Mouse (Mus musculus): ENCODE measurements around the gene Nsd1. TPM values are rescaled to one million over a fixed set of nuclear protein-coding genes. Genes with fewer than 3 reads are reported as not detected.

Nsd1 gene
- total and polyA plus RNA-seq, 2 experiments from 2014 or later: 48.2 to 104 TPM

GRCm38 (mm10) chr13:55362453-55363060, 153.0 kb downstream of the Nsd1 start, which contains the start of gene Lman2:
Gene Lman2, minus strand, starts transcription at chr13:55362783.
- Histone ChIP-seq H3K4me1 (ENCODE audit: insufficient read depth) (peaks cover 19% of the 10 kb centered on the region), H3K27ac (ENCODE audit: low read depth, low read length) (peak within 1 kb of the TSS; percentile 90), H3K9ac (peak within 1 kb of the TSS; percentile 85), H3K27me3 (ENCODE audit: insufficient read depth, low read length) (peaks cover 7% of the 10 kb centered on the region; the same call in 1 of the 2 replicates), H3K4me3 (ENCODE audit: low read depth, low read length) (peak within 1 kb of the TSS; percentile 99), H3K36me3 (ENCODE audit: insufficient read depth) (peaks cover 23% of the 10 kb centered on the region), H3K9me3 (ENCODE audit: low read length) (no peaks in the 10 kb centered on the region), H3K4me2 (ENCODE audit: low read depth) (peak within 1 kb of the TSS; percentile 87)
- ATAC-seq (peak; percentile 99), DNase-seq (peak; percentile 99)
- TF ChIP-seq CTCF (IDR thresholded peaks at IDR 0.05; ENCODE audit: low read depth): no peak
- 1% methylated on average over 35 of the region's 35 CpGs for WGBS

Other genes starting within 250 kb of the Nsd1 start
- gene Hk3, start 188.4 kb upstream of the Nsd1 start, total RNA-seq (2014; rRNA removed): 0.76 and 1.4 TPM in 2 replicates
- gene Hk3, start 188.4 kb upstream of the Nsd1 start, polyA plus RNA-seq (2015; fragmentation: Nextera tagmentation; extraction: Ambion mirVana): 0.48 and 0.65 TPM in 2 replicates
- gene Uimc1, start 109.5 kb upstream of the Nsd1 start, total RNA-seq (2014; rRNA removed): 12.6 and 13.2 TPM in 2 replicates
- 12.2 and 13.3 TPM in 2 replicates for gene Uimc1, start 109.5 kb upstream of the Nsd1 start, polyA plus RNA-seq (2015; fragmentation: Nextera tagmentation; extraction: Ambion mirVana)
- 24.8 and 32.8 TPM in 2 replicates for gene Zfp346, start 104.5 kb upstream of the Nsd1 start, total RNA-seq (2014; rRNA removed)
- gene Zfp346, start 104.5 kb upstream of the Nsd1 start, polyA plus RNA-seq (2015; fragmentation: Nextera tagmentation; extraction: Ambion mirVana): 14.4 and 20.5 TPM in 2 replicates
- not detected in 2 replicates for gene Gm17617, start 76.2 kb upstream of the Nsd1 start, total RNA-seq (2014; rRNA removed)
- gene Gm17617, start 76.2 kb upstream of the Nsd1 start, polyA plus RNA-seq (2015; fragmentation: Nextera tagmentation; extraction: Ambion mirVana): not detected in 2 replicates
- gene Fgfr4, start 57.1 kb upstream of the Nsd1 start, total RNA-seq (2014; rRNA removed): 0.08 and 0.19 TPM in 2 replicates
- 0.33 and 0.40 TPM in 2 replicates for gene Fgfr4, start 57.1 kb upstream of the Nsd1 start, polyA plus RNA-seq (2015; fragmentation: Nextera tagmentation; extraction: Ambion mirVana)
- gene Prelid1, start 110.7 kb downstream of the Nsd1 start, total RNA-seq (2014; rRNA removed): 159 and 187 TPM in 2 replicates
- gene Prelid1, start 110.7 kb downstream of the Nsd1 start, polyA plus RNA-seq (2015; fragmentation: Nextera tagmentation; extraction: Ambion mirVana): 313 and 316 TPM in 2 replicates
- 67.3 and 77.4 TPM in 2 replicates for gene Rab24, start 112.2 kb downstream of the Nsd1 start, total RNA-seq (2014; rRNA removed)
- gene Rab24, start 112.2 kb downstream of the Nsd1 start, polyA plus RNA-seq (2015; fragmentation: Nextera tagmentation; extraction: Ambion mirVana): 92.3 and 99.4 TPM in 2 replicates
- gene Mxd3, start 120.0 kb downstream of the Nsd1 start, total RNA-seq (2014; rRNA removed): 10.1 and 10.5 TPM in 2 replicates
- gene Mxd3, start 120.0 kb downstream of the Nsd1 start, polyA plus RNA-seq (2015; fragmentation: Nextera tagmentation; extraction: Ambion mirVana): 7.3 and 9.4 TPM in 2 replicates
- gene Lman2, start 153.0 kb downstream of the Nsd1 start, total RNA-seq (2014; rRNA removed): 55.2 and 62.6 TPM in 2 replicates
- 32.8 TPM in 2 replicates for gene Lman2, start 153.0 kb downstream of the Nsd1 start, polyA plus RNA-seq (2015; fragmentation: Nextera tagmentation; extraction: Ambion mirVana)
- gene Rgs14, start 159.9 kb downstream of the Nsd1 start, total RNA-seq (2014; rRNA removed): 4.0 and 4.4 TPM in 2 replicates
- 2.5 and 3.9 TPM in 2 replicates for gene Rgs14, start 159.9 kb downstream of the Nsd1 start, polyA plus RNA-seq (2015; fragmentation: Nextera tagmentation; extraction: Ambion mirVana)
- 0.95 TPM in 1 of 2 replicates, not detected in the other for gene Slc34a1, start 188.4 kb downstream of the Nsd1 start, total RNA-seq (2014; rRNA removed)
- gene Slc34a1, start 188.4 kb downstream of the Nsd1 start, polyA plus RNA-seq (2015; fragmentation: Nextera tagmentation; extraction: Ambion mirVana): 0.29 TPM in 1 of 2 replicates, not detected in the other
- not detected in 2 replicates for gene Pfn3, start 205.4 kb downstream of the Nsd1 start, total RNA-seq (2014; rRNA removed)
- 0.93 and 1.5 TPM in 2 replicates for gene Pfn3, start 205.4 kb downstream of the Nsd1 start, polyA plus RNA-seq (2015; fragmentation: Nextera tagmentation; extraction: Ambion mirVana)
- 0.15 TPM in 1 of 2 replicates, not detected in the other for gene F12, start 217.0 kb downstream of the Nsd1 start, total RNA-seq (2014; rRNA removed)
- 0.45 and 0.51 TPM in 2 replicates for gene F12, start 217.0 kb downstream of the Nsd1 start, polyA plus RNA-seq (2015; fragmentation: Nextera tagmentation; extraction: Ambion mirVana)
- gene Grk6, start 235.3 kb downstream of the Nsd1 start, total RNA-seq (2014; rRNA removed): 79.5 and 88.2 TPM in 2 replicates
- gene Grk6, start 235.3 kb downstream of the Nsd1 start, polyA plus RNA-seq (2015; fragmentation: Nextera tagmentation; extraction: Ambion mirVana): 38.5 and 40.8 TPM in 2 replicates

Data from forebrain, postnatal 0 days (tissue).